Mouse (Mus musculus) lung, embryonic 16.5 days (tissue): ENCODE data around the gene Gfpt2. TPM values are rescaled to one million over a fixed set of nuclear protein-coding genes. Genes with fewer than 3 reads are reported as not detected.

Experiments
- ATAC-seq: fragments of 200-750 bp; cut with Nextera tagmentation; 2 replicates; pipeline ENCODE4 v1.8.0; 2017; ENCODE audit warnings: low read depth, mild to moderate bottlenecking, moderate library complexity
- H3K27ac ChIP-seq: fragments of 300-500 bp; sonication (generic); 2 replicates; pipeline ENCODE4 v1.5.1; 2014; ENCODE audit warnings: mild to moderate bottlenecking, control low read depth, low read length
- H3K27me3 ChIP-seq: fragments of 300-500 bp; sonication (generic); 2 replicates; pipeline ENCODE4 v1.6.1; 2014; ENCODE audit warnings: low read depth, low read length, mixed read lengths; ENCODE audit not compliant: control insufficient read depth, insufficient read depth
- H3K36me3 ChIP-seq: fragments of 300-500 bp; sonication (generic); 2 replicates; pipeline ENCODE4 v1.6.1; 2014; ENCODE audit warnings: low read length; ENCODE audit not compliant: control insufficient read depth, insufficient read depth
- H3K4me1 ChIP-seq: fragments of 300-500 bp; sonication (generic); replicated peaks from 2 replicates; pipeline ENCODE4 v1.6.1; 2014; ENCODE audit warnings: low read length, mixed read lengths; ENCODE audit not compliant: control insufficient read depth, insufficient read depth
- H3K4me2 ChIP-seq: fragments of 300-500 bp; sonication (generic); 2 replicates; pipeline ENCODE4 v1.6.1; 2014; ENCODE audit warnings: low read depth, low read length, control low read depth
- H3K4me3 ChIP-seq: fragments of 300-500 bp; sonication (generic); 2 replicates; pipeline ENCODE4 v1.5.1; 2014; ENCODE audit warnings: mild to moderate bottlenecking, low read length, control low read depth
- H3K9ac ChIP-seq: fragments of 300-500 bp; sonication (generic); 2 replicates; pipeline ENCODE4 v1.6.1; 2014; ENCODE audit warnings: low read length, control low read depth
- H3K9me3 ChIP-seq: fragments of 300-500 bp; sonication (generic); 2 replicates; pipeline ENCODE4 v1.6.1; 2016; ENCODE audit warnings: low read length; ENCODE audit not compliant: control insufficient read depth
- WGBS: fragments of 180-500 bp; shearing (Covaris S2); extraction: QIAGEN DNeasy Blood & Tissue Kit; methylation state at CpG from one replicate; pipeline ENCODE4 v1.1.7; 2014; 5-methylcytosine and 5-hydroxymethylcytosine counted together
- polyA plus RNA-seq: library from polyadenylated mRNA; unstranded; fragments of >200 nt; fragmentation: Nextera tagmentation; extraction: Ambion mirVana; gene quantifications from 2 replicates; pipeline ENCODE4 v1.2.1, GENCODE M21; 2015

Gene Gfpt2
- 9.7 and 11.8 TPM in 2 replicates for polyA plus RNA-seq

GRCm38 (mm10) chr11:49793619-49794341, at the start of gene Gfpt2:
Gene Gfpt2 (plus strand): TSS chr11:49794178.
- Histone ChIP-seq H3K4me3 (peak within 1 kb of the TSS; percentile 62), H3K36me3 (no peaks in the 10 kb centered on the region), H3K9ac (peak within 1 kb of the TSS; percentile 69), H3K27ac (no peak within 1 kb of the TSS), H3K4me1 (peaks cover 5% of the 10 kb centered on the region; the same call in 1 of the 2 replicates), H3K4me2 (peak within 1 kb of the TSS; percentile 98), H3K9me3 (no peaks in the 10 kb centered on the region; the same call in 1 of the 2 replicates), H3K27me3 (no peaks in the 10 kb centered on the region)
- under 1% methylated on average over 25 of the region's 25 CpGs for WGBS
- ATAC-seq, result peak; percentile 97

- H3K4me3 ChIP-seq, result no peak overlapping the region
- no peaks in the 10 kb centered on the region for H3K27me3 ChIP-seq
- no peak overlapping the region for H3K9ac ChIP-seq
- H3K4me2 ChIP-seq, result no peak overlapping the region
- H3K36me3 ChIP-seq, result no peaks in the 10 kb centered on the region
- no peak for ATAC-seq
- peaks cover 6% of the 10 kb centered on the region for H3K9me3 ChIP-seq
- H3K4me1 ChIP-seq, result no peaks in the 10 kb centered on the region
- no peak overlapping the region for H3K27ac ChIP-seq
These were observed 49.0 kb upstream of the Gfpt2 start for GRCm38 (mm10) chr11:49744981-49745380.

GRCm38 (mm10) chr11:49745839-49746238, 48.1 kb upstream of the Gfpt2 start:
- no peak overlapping the region for H3K4me3 ChIP-seq
- no peaks in the 10 kb centered on the region for H3K27me3 ChIP-seq
- H3K9me3 ChIP-seq, result peaks cover 6% of the 10 kb centered on the region
- H3K9ac ChIP-seq, result no peak overlapping the region
- H3K36me3 ChIP-seq, result no peaks in the 10 kb centered on the region
- no peaks in the 10 kb centered on the region for H3K4me1 ChIP-seq
- H3K4me2 ChIP-seq, result no peak overlapping the region
- WGBS, result 68% methylated on average over 3 of the region's 3 CpGs
- no peak overlapping the region for H3K27ac ChIP-seq
- no peak for ATAC-seq

GRCm38 (mm10) chr11:49746756-49747155, 47.2 kb upstream of the Gfpt2 start:
- 87% methylated on average over 1 of the region's 1 CpGs for WGBS
- H3K27ac ChIP-seq, result no peak overlapping the region
- H3K9me3 ChIP-seq, result peaks cover 6% of the 10 kb centered on the region
- no peak overlapping the region for H3K4me3 ChIP-seq
- H3K36me3 ChIP-seq, result no peaks in the 10 kb centered on the region
- H3K4me1 ChIP-seq, result no peaks in the 10 kb centered on the region
- H3K4me2 ChIP-seq, result no peak overlapping the region
- no peak overlapping the region for H3K9ac ChIP-seq
- ATAC-seq, result no peak
- no peaks in the 10 kb centered on the region for H3K27me3 ChIP-seq

GRCm38 (mm10) chr11:49754958-49755665, 38.9 kb upstream of the Gfpt2 start:
- 0 out of 2 replicates have a peak overlapping the region, but pooled peaks have one; percentile 0 for H3K4me2 ChIP-seq
- ATAC-seq, result peak; percentile 92
- no peak overlapping the region for H3K9ac ChIP-seq
- no peak overlapping the region for H3K4me3 ChIP-seq
- no peaks in the 10 kb centered on the region for H3K36me3 ChIP-seq
- H3K9me3 ChIP-seq, result no peaks in the 10 kb centered on the region
- WGBS, result 23% methylated on average over 12 of the region's 12 CpGs
- peak overlapping the region; percentile 19 for H3K27ac ChIP-seq
- peaks cover 5% of the 10 kb centered on the region for H3K4me1 ChIP-seq
- H3K27me3 ChIP-seq, result no peaks in the 10 kb centered on the region

- H3K9me3 ChIP-seq, result no peaks in the 10 kb centered on the region
- H3K4me2 ChIP-seq, result no peak overlapping the region
- no peaks in the 10 kb centered on the region for H3K27me3 ChIP-seq
- no peak overlapping the region for H3K9ac ChIP-seq
- peaks cover 5% of the 10 kb centered on the region for H3K4me1 ChIP-seq
- H3K4me3 ChIP-seq, result no peak overlapping the region
- no peak overlapping the region for H3K27ac ChIP-seq
- 81% methylated on average over 3 of the region's 3 CpGs for WGBS
- no peak for ATAC-seq
- H3K36me3 ChIP-seq, result no peaks in the 10 kb centered on the region
These were observed 35.9 kb upstream of the Gfpt2 start for GRCm38 (mm10) chr11:49758096-49758495.

GRCm38 (mm10) chr11:49761130-49761529, 32.8 kb upstream of the Gfpt2 start:
- H3K27ac ChIP-seq, result no peak overlapping the region
- no peak for ATAC-seq
- 77% methylated on average over 5 of the region's 5 CpGs for WGBS

GRCm38 (mm10) chr11:49763555-49763954, 30.4 kb upstream of the Gfpt2 start:
- no peaks in the 10 kb centered on the region for H3K9me3 ChIP-seq
- H3K9ac ChIP-seq, result no peak overlapping the region
- H3K4me1 ChIP-seq, result peaks cover 16% of the 10 kb centered on the region
- no peak overlapping the region for H3K4me3 ChIP-seq
- H3K27me3 ChIP-seq, result no peaks in the 10 kb centered on the region
- ATAC-seq, result no peak; the same call in 1 of the 2 replicates
- peak overlapping the region; percentile 83 for H3K27ac ChIP-seq
- H3K4me2 ChIP-seq, result no peak overlapping the region
- H3K36me3 ChIP-seq, result no peaks in the 10 kb centered on the region

More at GRCm38 (mm10) chr11:49761130-49761529, 32.8 kb upstream of the Gfpt2 start:
- Histone ChIP-seq H3K27me3 (no peaks in the 10 kb centered on the region), H3K4me3 (no peak overlapping the region), H3K36me3 (no peaks in the 10 kb centered on the region), H3K9me3 (no peaks in the 10 kb centered on the region), H3K4me1 (peaks cover 16% of the 10 kb centered on the region), H3K9ac (no peak overlapping the region), H3K4me2 (no peak overlapping the region)

- H3K27me3 ChIP-seq, result no peaks in the 10 kb centered on the region
- H3K27ac ChIP-seq, result peak overlapping the region; percentile 83
- 48% methylated on average over 4 of the region's 4 CpGs for WGBS
- H3K4me2 ChIP-seq, result no peak overlapping the region
- H3K9ac ChIP-seq, result no peak overlapping the region
- no peaks in the 10 kb centered on the region for H3K36me3 ChIP-seq
- peak; percentile 23 for ATAC-seq
- H3K4me1 ChIP-seq, result peaks cover 16% of the 10 kb centered on the region
- H3K4me3 ChIP-seq, result no peak overlapping the region
- no peaks in the 10 kb centered on the region for H3K9me3 ChIP-seq
These were observed 30.0 kb upstream of the Gfpt2 start for GRCm38 (mm10) chr11:49764023-49764422.
